Mouse (Mus musculus) heart, adult 2 months (tissue): ENCODE measurements around the gene Taf6l. TPM values are rescaled to one million over a fixed set of nuclear protein-coding genes. Genes with fewer than 3 reads are reported as not detected.

Source experiments
- DNase-seq, 2 experiments: peaks; one replicate each; pipeline ENCODE4 v3.0.0; 2021
- H3K27ac ChIP-seq: fragments of 200-600 bp; 2 replicates; pipeline ENCODE4 v1.8.1; 2022
- H3K27me3 ChIP-seq: fragments of 200-500 bp; 2 replicates; pipeline ENCODE4 v1.6.1; 2012; ENCODE audit warnings: mild to moderate bottlenecking, low read length, inconsistent platforms, mixed read lengths; ENCODE audit not compliant: control insufficient read depth, insufficient read depth
- H3K36me3 ChIP-seq: fragments of 200-500 bp; 2 replicates; pipeline ENCODE4 v1.6.1; 2012; ENCODE audit warnings: low read length, inconsistent platforms; ENCODE audit not compliant: control insufficient read depth, insufficient read depth
- H3K4me1 ChIP-seq: fragments of 200-500 bp; 2 replicates; pipeline ENCODE4 v1.6.1; 2011; ENCODE audit warnings: low read length; ENCODE audit not compliant: control insufficient read depth, insufficient read depth
- H3K4me3 ChIP-seq: fragments of 200-600 bp; 2 replicates; pipeline ENCODE4 v1.8.1; 2022
- H3K79me2 ChIP-seq: fragments of 200-500 bp; replicated peaks from 2 replicates; pipeline ENCODE4 v1.6.1; 2012; ENCODE audit warnings: mild to moderate bottlenecking, inconsistent platforms, low read length, moderate library complexity, mixed read lengths; ENCODE audit not compliant: control insufficient read depth, insufficient read depth
- H3K9ac ChIP-seq: fragments of 200-500 bp; 2 replicates; pipeline ENCODE4 v1.6.1; 2012; ENCODE audit warnings: low read depth, mild to moderate bottlenecking, control low read depth, inconsistent platforms, low read length, mixed read lengths
- CTCF ChIP-seq: fragments of 200-600 bp; IDR thresholded peaks from 2 replicates; pipeline ENCODE4 v1.8.1; 2022; ENCODE audit warnings: antibody characterized with exemption, mild to moderate bottlenecking, moderate library complexity
- EP300 ChIP-seq: fragments of 200-500 bp; IDR thresholded peaks from 2 replicates; pipeline ENCODE4 v1.6.1; 2011; ENCODE audit warnings: low read depth, low read length, control low read depth; ENCODE audit not compliant: insufficient read depth
- POLR2A ChIP-seq: fragments of 200-500 bp; IDR thresholded peaks from 2 replicates; pipeline ENCODE4 v1.6.1; 2011; ENCODE audit warnings: mild to moderate bottlenecking, low read depth, low read length, control low read depth; ENCODE audit not compliant: insufficient read depth
- WGBS: fragments of 180-500 bp; shearing (Covaris S2); methylation state at CpG from one replicate; pipeline ENCODE4 v1.1.7; 2018; 5-methylcytosine and 5-hydroxymethylcytosine counted together
- intact Hi-C: fragments of 180-260 bp; cut with DNase I; formaldehyde crosslinking; loops from one replicate; pipeline ENCODE4 v1.15.1; 2025
- polyA plus RNA-seq: library from polyadenylated mRNA; depleted of rRNA; stranded (reverse); fragments of >200 nt; gene quantifications from 2 replicates; pipeline ENCODE4 v1.2.3, GENCODE M21; 2012
- total RNA-seq, 2 experiments: library from RNA; stranded (reverse); gene quantifications; 2 replicates each; pipeline ENCODE4 v1.2.3; 2021

Gene Taf6l
- total and polyA plus RNA-seq, 3 experiments, result 6.2 to 9.1 (median 7.8) TPM

DNA sequence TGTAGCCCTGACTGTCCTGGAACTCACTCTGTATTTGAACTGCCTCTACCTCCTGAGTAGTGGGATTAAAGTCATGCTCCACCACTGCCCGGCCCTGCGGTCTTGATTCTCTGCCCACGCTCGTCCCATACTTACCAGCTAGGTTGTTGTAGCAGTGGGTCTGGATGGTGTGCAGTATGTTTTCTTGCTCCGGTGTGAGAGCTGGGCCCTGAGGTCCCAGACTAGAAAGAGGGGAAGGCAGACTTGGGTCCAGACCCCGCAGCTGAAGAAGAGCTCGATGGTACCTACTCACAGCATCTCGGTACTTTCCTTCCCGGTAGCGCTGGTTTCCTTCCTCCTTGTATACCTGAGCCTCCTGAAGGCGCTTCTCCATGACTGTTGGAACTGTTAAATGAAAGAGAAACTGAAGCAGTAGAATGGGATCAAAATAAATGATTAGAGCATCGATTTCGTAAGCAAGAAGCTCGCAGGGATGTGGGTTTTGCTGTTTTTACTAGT is 32.1 kb upstream of the Taf6l start:
- peak overlapping the region; percentile 97 for H3K27ac ChIP-seq
- intact Hi-C loops, result loop anchor here (2.0 to 5.0 kb wide), 5 partner anchors 16 to 96 kb away; partner anchors contain the start of genes 1700092M07Rik, Nxf1, Slc3a2 and Stx5a
- peaks cover 1% of the 10 kb centered on the region; the same call in 1 of the 2 replicates for H3K79me2 ChIP-seq
- peaks cover 18% of the 10 kb centered on the region for H3K36me3 ChIP-seq
- H3K4me1 ChIP-seq, result peaks cover 7% of the 10 kb centered on the region
- no peak for DNase-seq
- TF ChIP-seq CTCF, result no peak
- no peak for TF ChIP-seq EP300
- no peak for TF ChIP-seq POLR2A
- peak overlapping the region; percentile 62 for H3K9ac ChIP-seq
- WGBS, result 9% methylated on average over 14 of the region's 14 CpGs
- H3K27me3 ChIP-seq, result no peaks in the 10 kb centered on the region
- peak overlapping the region; percentile 86 for H3K4me3 ChIP-seq

DNA sequence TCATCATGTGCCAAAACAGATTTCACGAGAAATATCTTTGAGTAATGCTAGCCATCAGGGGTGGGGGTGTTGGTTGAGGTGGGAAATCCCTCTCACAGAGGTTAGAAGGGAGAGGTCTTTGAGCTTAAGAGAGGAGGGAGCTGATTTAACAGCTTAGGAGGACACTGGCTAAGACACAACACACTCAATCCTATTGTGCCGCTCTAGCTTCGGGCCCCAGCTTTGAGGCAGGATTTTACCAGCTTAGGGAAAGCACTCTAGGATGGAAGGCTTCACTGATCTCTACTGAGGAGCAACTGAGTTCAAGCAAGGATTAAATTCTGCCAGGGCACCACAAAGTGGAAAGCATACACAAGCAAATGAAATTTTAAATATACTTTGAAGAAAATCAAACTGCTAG is 30.8 kb upstream of the Taf6l start:
- no peak overlapping the region for H3K4me3 ChIP-seq

DNA sequence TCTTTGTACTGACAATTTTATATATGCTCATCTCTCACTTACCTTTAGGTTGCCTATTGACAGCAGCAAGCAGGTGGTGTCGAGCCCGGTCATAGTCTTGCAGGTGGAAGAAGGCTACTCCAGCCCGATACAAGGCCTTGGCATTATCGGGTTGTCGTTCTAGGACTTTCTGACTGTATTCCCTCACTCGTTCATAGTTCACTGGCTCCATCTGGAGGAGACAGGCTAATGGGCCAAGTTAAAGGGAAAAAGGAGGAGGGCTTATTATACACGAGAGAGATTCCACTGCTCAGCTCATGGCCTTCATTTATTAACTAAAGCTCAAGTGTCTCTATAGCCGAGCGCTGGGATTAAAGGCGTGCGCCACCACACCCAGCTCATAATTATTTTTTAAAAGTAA is 29.6 kb upstream of the Taf6l start:
- DNase-seq, result no peak
- 69% methylated on average over 11 of the region's 11 CpGs for WGBS
- Histone ChIP-seq H3K27ac (no peak overlapping the region), H3K9ac (no peak overlapping the region), H3K4me1 (peaks cover 3% of the 10 kb centered on the region), H3K79me2 (peaks cover 1% of the 10 kb centered on the region; the same call in 1 of the 2 replicates), H3K4me3 (no peak overlapping the region), H3K36me3 (peaks cover 6% of the 10 kb centered on the region; the same call in 1 of the 2 replicates), H3K27me3 (no peaks in the 10 kb centered on the region)
- TF ChIP-seq CTCF (no peak), POLR2A (no peak), EP300 (no peak)
- intact Hi-C loops, result loop anchor here (5.0 kb wide), 4 partner anchors 44 to 94 kb away; partner anchors contain the start of genes 1700092M07Rik, Nxf1, Slc3a2 and Stx5a

More for the DNA sequence above, 30.8 kb upstream of the Taf6l start:
- 61% methylated on average over 3 of the region's 3 CpGs for WGBS
- TF ChIP-seq CTCF (no peak), POLR2A (no peak), EP300 (no peak)
- H3K36me3 ChIP-seq, result peaks cover 6% of the 10 kb centered on the region
- H3K27ac ChIP-seq, result no peak overlapping the region
- peaks cover 5% of the 10 kb centered on the region for H3K4me1 ChIP-seq
- no peak overlapping the region for H3K9ac ChIP-seq
- no peak for DNase-seq
- H3K79me2 ChIP-seq, result peaks cover 1% of the 10 kb centered on the region; the same call in 1 of the 2 replicates
- H3K27me3 ChIP-seq, result no peaks in the 10 kb centered on the region
- intact Hi-C loops, result loop anchor here (5.0 kb wide), 4 partner anchors 45 to 95 kb away; partner anchors contain the start of genes 1700092M07Rik, Nxf1, Slc3a2 and Stx5a

DNA sequence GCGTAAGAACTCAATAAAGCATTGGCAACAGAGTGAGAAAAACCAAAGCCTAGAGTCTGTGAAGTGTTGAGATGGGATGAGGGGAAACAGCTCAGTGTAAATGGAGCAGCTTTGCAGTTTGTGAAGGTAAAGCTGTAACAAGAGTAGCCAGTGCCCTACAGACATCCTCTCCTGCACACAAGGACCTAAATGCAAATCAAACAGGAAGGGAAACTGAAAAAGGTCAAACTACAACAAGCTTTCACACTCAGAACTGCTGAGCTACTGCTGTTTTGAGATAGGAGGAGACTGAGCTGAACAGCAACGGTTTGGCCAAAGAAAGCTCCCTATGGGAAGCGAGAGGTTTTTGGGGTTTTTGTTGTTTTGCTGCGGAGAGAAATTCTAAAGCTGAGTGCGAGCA is 20.6 kb upstream of the Taf6l start:
- TF ChIP-seq EP300 (no peak), POLR2A (no peak), CTCF (no peak)
- DNase-seq, result no peak
- Histone ChIP-seq H3K36me3 (peaks cover 2% of the 10 kb centered on the region; the same call in 1 of the 2 replicates), H3K4me1 (no peaks in the 10 kb centered on the region; the same call in 1 of the 2 replicates), H3K9ac (no peak overlapping the region), H3K27ac (no peak overlapping the region), H3K27me3 (no peaks in the 10 kb centered on the region), H3K4me3 (no peak overlapping the region), H3K79me2 (0 out of 2 replicates have a peak, but pooled peaks cover 1% of the 10 kb centered on the region)
- 86% methylated on average over 5 of the region's 5 CpGs for WGBS
- intact Hi-C loops, result no loop called here

DNA sequence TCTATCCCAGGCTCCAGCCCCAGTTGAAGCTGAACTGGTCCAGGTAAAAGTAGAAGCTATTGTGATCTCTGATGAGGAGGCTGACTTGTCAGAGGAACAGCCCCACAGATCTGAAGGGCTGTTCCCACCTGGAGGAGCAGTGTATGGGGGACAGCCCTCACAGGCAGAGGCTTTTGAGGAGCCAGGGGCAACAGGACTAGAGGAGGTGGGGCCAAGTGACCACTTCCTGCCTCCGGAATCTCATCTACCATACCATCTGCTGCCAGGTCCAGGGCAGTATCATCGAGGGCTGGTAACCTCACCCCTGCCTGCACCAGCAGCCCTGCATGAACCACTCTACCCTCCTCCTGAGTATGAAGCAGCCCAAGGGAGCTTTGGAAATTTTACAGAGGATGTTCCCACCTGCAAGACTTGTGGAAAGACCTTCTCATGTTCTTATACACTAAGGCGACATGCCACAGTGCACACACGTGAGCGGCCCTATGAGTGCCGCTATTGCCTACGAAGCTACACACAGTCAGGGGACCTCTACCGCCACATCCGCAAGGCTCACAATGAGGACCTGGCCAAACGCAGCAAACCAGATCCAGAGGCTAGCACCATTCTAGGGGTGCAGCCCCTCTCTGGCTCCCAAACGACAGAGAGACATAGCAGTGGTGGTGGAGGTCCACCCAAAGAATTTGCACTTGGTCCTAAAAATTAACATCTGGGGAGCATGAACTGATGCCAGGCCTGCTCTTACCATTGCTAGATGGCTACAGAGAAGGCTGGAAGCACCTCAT is 17.9 kb upstream of the Taf6l start:
- Histone ChIP-seq H3K4me1 (no peaks in the 10 kb centered on the region; the same call in 1 of the 2 replicates), H3K79me2 (0 out of 2 replicates have a peak, but pooled peaks cover 1% of the 10 kb centered on the region), H3K36me3 (no peaks in the 10 kb centered on the region), H3K27me3 (no peaks in the 10 kb centered on the region), H3K9ac (no peak overlapping the region), H3K4me3 (no peak overlapping the region), H3K27ac (no peak overlapping the region)
- 87% methylated on average over 11 of the region's 11 CpGs for WGBS
- no peak for DNase-seq
- intact Hi-C loops, result loop anchor here (2.0 to 5.0 kb wide), 2 partner anchors 15 to 82 kb away; partner anchors contain the start of genes Slc3a2 and Ttc9c
- TF ChIP-seq EP300 (no peak), CTCF (no peak), POLR2A (no peak)
